Mouse (Mus musculus): ENCODE measurements around the gene Rpl39l.

DNA sequence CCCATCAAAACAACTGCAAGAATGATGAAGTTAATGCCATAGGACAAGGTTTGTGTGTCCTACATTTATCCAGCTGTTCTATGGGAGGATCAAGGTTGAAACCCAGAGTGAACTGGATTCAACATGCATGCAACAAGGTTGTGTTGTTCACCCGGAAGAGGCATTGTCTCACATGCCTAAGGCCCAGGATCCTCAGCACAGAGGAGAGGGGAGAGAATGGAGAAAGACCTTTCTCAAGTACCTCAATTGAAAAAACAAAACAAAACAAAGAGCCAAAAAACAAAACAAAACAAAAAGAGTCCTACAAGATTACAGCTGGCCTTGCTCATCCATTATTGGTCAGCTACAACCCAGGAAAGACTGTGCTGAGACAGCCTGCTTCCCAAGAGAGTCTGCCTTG lies 42.4 kb upstream of the Rpl39l start:
- TF ChIP-seq CTCF (conservative IDR thresholded peaks at IDR 0.05; ENCODE audit: insufficient read depth, insufficient read length, low read depth, low read length) (no peak), POLR2A (IDR thresholded peaks at IDR 0.05; ENCODE audit: low read depth, low read length) (no peak)
